Mouse (Mus musculus) thymus, postnatal 0 days (tissue): ENCODE results near the gene Samd13. TPM values are rescaled to one million over a fixed set of nuclear protein-coding genes. Genes with fewer than 3 reads are reported as not detected.

Experiments
- DNase-seq: peaks from one replicate; pipeline ENCODE4 v3.0.0-alpha.2; 2015; ENCODE audit warnings: low spot score
- polyA plus RNA-seq: library from polyadenylated mRNA; unstranded; fragments of >200 nt; fragmentation: Nextera tagmentation; extraction: Ambion mirVana; gene quantifications from 2 replicates; pipeline ENCODE4 v1.2.1, GENCODE M21; 2015

The Samd13 gene
- 0.57 and 0.71 TPM in 2 replicates for polyA plus RNA-seq

DNA sequence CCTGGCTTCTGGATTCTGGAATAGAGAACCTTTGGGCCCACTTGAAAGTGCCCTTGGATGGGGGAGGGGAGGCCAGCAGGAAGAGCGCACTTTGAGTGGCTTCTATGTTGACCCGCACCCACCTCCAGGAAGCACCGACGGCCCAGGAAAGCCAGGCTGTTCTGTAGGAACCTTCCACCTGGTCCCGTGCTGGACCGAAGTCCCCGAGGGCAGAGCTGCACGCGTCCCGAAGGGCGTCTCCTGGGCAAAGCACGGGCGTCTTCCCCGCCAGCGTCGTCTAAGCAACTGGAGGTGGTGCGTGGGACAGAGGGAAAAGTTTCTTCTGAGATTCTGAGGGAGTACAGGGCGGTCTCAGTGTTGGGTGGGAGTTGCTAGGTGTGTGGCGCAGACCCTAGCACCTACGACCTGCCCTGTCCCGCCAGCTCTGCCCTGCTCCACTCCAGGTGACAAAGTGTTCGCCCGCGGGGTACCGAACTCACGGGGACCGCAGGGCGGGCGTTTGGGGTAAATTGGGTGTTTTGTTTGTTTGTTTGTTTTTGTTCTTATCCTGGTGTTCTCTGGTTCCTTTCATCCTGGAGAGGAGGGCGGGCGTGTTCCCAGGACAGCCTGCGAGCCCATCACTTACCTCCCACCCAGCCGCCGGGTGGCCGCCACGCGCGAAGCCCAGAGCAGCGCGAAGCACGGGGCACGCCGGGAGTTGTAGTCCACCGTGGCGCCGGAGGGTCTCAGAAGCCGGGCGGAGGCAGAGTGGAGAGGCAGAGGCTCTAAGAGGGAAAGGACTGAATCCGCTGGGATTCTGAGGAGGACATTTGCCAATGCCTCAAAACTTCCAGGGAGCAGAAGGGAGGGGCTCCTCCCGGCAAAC, at the start of gene Samd13:
Gene Samd13 (minus strand): TSS at position 782 of the 865 bp plus-strand sequence.
- peak; percentile 35 for DNase-seq

DNA sequence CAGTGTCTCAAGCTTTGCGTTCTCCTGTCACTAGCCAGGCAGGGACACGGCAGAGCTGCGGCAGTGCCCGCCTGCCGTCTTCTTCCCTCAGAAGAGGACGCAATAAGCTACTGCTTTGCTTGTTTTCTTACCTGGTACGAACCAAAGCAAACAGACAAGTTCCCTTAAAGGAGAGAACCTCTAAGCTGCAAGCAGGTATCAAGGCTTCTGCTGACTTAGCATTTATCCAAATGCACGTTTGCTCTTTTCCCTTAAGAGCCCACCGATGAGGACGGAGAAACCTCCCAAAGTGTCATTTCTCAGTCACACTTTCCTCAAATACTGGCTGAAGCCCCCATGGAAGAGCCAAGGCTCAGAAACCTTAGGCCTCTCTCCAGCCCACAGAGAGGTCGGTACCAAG, 46.1 kb upstream of the Samd13 start:
- DNase-seq = no peak

DNA sequence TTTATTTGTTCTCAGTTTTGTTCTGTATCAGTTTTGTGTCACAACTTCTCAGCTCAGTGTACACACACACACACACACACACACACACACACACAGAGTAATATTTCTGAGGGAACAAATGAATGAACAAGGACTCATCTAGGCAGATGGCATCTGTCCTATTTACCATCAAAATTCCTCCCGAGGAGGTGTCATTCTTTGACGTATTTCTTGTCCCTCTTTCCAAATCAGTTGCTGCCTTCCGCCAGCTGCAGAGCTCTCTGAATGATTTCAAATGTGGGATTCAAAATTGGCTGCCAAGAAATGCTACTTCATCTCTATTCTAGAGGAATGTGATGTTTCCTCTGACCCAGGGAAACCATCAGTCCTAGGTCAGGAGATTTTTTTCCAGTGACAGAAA, 37.6 kb upstream of the Samd13 start:
- DNase-seq = no peak

DNA sequence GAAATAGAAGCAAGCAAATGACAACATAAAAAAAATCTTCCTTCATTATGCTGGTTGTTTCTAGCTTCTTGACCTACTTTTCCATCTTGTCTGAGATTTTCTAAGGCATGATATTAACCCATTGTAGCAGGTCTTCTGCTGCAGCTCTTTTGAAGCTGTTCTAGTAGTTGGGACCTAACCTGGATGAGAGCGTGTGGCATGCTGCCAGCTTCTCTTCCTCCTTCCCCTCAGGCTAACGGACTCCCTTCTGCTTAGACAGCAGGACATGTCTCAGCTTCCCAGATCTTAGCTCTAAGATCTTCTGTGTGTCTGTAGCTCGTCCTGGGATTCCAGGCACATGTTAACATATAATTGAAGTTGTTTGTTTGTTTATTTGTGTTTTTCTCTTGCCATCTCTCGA, 34.3 kb upstream of the Samd13 start:
- DNase-seq = no peak

DNA sequence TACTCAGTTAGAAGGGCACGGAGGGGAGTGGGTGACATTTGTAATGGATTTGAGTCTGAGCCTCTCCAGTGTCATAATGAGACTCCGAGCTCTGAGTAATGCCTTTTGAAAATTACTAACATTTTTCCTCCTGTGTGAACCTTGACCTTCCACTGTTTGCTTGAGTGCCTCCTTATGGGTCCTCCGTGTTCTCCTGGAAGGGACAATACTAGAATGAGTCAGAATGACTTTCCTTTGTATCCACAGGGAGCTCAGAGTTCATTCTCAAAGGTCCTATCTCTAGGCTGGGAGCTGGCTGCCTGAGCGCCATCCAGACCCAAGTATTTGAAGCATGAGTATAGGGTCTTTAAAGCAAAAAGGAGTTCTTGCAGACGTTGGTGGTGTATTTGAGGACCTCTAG, 32.9 kb upstream of the Samd13 start:
- DNase-seq = no peak

DNA sequence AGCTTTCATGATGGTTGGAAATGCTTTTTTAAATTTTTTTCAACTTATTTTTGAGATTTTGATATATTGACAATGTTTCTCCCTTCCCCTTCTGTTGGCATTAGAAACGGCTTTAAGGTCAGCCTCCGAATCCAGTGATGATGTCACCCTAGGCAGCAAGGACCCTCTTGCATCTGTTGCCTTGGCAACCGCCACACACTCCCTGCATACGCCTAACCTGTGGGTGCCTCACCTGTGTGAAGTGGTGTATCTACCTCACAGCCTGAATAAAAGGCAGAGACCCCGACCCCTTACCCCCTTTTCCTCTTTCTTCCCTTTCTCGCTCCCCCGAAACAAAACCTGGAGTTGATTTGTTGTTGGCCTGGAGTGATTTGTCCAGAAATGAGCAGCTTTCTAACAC, 26.9 kb upstream of the Samd13 start:
- no peak for DNase-seq

DNA sequence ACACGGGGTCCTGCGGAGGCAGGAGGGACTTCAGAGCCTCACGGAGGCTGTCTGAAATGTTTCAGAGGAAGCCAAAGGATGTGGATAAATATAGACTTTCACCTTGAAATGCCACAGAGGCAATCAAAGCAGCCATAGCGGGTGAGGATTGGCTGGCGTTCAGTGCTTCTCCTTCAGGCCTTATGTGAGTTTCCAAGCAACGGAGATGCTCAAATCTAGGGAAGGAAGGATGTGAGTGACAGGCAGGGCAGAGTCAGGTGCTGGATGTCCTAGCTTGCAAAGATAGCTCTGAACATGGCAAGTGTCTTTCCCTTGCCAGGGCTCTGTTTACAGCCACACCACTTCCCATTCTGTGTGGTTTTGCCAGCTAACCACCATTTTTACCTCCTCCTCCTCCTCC, 26.2 kb upstream of the Samd13 start:
- DNase-seq = no peak

DNA sequence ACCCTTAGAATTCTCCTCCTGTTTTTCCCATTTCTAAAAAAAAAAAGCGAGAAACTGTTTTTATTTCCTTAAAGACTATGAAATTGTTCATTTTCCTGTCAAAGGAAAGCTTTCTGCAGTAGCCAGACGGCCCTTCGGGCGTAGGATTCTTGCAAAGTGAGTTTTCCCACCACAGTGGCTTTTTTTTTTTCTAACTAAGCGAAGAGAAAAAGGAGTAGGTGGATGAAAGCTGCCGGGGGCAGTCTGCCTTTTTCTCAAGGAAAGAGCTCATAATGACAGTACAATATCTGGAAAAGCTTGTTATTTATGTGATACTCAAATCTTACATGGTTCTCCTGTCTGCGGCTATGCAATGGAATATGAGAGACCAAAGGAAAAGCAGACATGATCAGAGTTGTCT, 25.7 kb upstream of the Samd13 start:
- no peak for DNase-seq

DNA sequence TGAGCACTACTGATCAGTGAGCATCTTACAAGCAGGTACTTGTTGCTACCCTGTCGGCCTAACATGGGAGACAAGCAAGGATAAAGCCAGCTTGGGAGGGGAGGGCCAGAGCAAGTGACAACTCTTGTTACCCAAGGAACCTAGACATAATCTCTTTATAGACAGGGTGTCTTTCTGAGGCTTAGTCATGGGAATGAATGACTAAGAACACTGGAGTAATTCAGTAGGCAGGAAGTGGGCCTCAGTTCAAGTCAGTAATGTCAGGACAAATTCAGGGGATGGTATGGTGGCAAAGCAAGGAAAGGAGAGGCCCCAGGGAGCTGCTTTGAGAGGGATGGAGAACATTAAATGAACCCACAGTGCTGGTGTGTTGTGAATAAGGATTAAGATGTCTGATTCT, 23.7 kb upstream of the Samd13 start:
- DNase-seq = no peak

DNA sequence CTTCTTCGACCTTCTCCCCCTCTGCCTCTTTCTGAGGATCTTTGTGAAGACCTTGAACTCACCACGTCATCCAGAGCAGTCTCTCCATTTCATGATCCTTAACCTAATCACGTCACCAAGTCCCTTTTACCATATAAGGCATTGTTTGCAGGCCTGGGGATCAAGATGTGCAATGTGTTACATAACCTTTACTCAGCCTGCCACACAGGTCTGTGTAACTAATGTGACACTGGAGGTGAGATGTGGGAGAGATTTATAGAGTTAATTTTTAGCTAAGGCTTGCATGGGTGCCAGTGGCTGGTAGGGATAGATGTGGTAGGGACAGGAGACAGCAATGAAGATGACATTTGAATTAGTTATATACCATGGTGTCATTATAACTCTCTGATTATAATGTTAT, 23.0 kb upstream of the Samd13 start:
- DNase-seq = no peak

DNA sequence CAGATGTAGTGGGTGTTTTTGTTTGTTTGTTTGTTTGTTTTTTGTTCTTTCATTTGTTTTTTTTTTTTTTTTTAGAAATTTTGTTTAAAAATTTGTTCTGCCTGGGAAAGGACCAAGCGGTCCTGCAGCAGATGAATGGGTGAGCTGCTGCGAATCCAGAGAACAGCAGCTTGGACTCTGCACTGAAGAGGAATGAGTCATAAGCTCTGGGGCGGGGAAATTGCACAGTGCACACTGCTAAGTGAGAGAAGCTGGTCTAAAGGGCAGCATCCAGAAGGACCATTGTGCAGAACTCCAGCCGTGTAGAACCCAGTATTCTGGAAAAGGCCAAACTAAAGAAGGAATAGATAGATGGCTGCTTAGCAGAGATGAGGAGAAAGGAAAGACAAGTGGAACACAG, 18.7 kb upstream of the Samd13 start:
- DNase-seq = no peak

DNA sequence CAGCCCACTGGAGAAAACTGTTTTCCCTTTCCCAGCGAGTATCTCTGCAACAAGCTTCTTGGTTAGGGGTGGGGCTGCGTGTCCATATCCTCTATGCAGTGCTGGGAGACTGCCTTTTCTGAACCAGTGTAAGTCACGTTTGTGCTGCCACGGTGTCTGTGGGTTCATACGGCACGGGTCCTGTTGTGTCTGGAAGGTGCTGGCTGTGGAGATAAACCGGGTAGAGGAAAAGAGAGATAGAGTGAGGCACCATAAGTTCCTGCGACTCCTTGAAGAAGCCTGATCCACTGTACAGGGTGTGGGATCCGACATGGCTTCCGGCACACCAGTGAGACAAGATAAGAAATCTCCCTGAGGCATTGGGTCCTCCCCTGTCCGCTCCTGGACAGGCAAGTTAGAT, 14.7 kb upstream of the Samd13 start:
- DNase-seq = no peak

DNA sequence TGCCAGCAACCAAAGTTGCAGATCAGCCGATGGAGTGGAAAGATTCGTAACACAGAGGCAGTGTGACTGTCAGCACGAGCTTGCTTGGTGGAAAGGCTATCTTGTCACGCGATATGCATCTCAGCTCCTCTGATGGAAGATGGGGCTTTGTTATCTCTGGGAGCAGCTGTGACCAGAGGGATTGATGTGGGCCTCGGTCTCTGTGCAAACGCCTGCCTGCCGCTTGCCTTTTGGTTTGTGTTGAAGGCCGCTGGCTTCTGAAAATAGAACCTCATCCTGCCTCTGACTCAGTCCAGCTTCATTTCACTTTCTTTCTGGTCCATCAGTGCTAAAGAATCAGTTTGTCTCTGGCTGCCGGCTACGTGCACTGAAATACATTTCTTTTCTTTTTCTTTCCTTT, 13.6 kb upstream of the Samd13 start:
- DNase-seq = no peak

DNA sequence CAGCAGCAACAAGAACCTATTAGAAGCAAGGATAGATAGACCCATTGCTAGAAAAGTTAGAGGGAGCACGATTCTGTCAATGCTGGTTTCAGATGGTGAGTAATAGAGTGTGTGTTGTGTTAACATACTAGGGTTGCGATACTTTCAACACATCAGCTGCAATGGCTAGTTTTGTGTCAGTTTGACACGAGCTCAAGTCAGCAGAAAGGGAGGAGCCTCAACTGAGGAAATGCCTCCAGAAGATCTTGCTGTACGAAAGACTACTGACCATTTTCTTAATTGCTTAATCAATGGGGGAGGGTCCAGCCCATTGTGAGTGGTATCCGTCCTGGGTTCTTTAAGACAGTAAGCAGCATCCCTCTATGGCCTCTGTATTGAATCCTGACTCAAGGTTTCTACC, 7.2 kb upstream of the Samd13 start:
- no peak for DNase-seq

DNA sequence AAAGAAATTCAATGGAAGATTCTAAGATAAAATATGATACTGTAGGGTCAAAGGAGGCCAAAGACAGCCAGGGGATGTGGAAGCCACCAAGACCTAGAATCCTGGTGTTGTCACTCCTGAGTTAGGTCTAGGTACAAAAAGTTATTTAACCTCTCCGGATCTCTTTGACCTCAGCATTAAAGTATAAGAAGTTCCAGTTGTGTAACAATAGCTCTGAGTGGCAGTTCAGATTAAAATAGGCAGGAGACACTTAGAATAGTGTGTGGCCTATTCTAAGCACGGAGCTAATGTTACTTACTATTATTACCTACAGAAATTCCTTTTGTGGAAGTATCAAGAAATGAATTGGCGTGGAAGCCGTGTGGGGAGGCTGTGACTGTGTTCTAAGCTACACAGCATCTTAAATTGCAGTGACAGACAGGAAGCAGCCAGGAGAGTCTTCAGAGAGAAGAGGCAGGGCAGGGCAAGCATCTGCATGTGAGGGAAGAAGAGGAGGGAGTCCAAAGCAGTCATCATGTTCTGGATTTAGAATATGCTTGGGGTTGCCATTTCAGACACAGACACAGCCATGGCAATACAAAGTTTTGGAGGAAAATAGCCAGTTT, 1.8 kb upstream of the Samd13 start:
- no peak for DNase-seq

DNA sequence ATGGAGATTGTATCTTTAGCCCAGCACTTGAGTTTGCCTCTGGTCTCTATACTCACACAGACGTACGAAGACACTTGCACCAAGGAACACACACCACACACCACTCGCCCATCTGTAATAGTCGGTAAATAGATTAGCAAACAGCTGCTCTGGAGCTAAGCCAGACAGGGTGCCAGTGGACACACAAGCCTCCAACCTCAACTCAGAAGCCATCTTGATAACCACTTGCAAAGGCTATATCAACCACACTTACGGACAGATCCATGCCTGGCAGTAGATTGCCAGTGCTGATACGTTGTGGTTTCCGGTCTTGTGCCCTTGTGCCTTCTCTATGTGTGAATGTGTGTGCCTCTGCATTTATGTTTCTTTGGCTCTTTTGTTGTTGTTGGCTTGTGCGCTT, 1.0 kb upstream of the Samd13 start:
- DNase-seq = peak; percentile 18

DNA sequence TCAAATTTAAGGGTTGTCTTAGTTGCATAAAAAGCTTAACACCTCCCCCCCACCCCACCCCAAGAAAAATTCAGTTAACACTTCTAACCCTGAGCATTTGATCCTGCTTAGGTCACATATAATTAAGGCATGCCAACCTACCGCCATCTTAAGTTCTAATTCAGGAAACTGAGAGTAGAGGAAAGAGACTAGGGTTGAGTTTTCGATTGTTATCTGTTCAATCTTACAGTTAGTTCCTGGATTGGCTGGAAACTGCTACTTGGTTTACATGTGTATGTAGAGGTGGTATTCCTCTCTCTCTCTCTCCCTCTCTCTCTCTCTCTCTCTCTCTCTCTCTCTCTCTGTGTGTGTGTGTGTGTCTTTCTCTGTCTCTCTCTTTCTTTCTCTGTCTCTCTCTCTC, 2.3 kb downstream of the Samd13 start:
- DNase-seq = no peak

DNA sequence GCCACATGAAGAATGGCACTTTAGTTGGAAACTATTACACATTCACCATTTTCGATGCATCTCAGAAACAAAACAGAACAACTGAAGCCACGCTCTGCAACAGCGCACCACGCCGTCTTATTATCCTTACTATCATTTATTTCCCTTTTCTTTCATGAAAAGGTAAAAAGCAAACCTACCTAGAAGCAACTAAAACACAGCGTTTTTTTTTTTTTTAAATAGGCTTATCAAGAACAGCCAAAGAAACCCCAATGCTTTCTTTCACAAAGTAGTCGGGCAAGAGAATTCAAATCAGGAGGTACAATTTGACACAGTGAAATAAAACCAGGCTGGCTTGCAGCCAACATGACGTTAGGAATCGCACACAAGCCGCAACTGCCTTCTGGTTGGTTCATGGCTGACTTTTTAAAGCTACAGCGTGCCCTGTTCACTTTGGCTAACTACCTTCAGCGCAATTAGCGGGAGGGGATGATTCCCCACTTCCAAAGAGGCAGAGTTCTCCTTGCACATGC, 3.2 kb downstream of the Samd13 start:
- no peak for DNase-seq

DNA sequence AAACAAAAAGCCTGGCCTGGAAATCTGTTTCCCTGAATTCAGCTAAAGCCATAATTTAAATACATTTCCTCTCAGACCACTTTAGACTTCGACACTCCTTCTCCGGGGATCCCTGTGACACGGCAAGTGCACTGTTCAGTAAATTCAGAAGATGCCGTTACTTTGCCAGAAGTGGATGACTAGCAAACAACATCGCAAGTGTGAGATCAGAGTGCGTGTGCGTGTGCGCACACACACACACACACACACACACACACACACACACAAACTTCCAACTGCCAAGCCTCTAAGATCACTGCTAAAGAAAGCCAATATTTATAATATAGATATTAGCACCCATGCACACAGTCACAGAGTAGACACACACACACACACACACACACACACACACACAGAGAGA, 3.7 kb downstream of the Samd13 start:
- no peak for DNase-seq

DNA sequence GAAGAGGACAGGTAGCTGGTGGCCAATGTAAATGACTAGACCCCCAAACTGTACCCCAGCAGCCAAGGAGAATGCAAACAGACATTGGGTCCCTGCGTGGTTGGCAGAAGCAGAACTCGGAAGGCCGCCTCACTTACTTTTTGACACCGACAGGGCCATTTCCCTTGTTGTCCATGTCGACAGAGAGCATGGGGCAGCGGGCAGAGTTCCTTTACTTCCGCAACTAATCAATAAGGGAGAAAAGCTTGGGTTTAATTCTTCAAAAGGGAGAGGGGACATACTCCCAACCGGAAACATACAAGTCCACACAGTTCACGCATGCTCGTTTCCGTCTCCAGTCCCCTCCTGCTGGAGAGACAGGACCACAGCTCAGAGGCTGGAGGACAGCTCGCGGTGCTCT, 4.8 kb downstream of the Samd13 start:
- no peak for DNase-seq

DNA sequence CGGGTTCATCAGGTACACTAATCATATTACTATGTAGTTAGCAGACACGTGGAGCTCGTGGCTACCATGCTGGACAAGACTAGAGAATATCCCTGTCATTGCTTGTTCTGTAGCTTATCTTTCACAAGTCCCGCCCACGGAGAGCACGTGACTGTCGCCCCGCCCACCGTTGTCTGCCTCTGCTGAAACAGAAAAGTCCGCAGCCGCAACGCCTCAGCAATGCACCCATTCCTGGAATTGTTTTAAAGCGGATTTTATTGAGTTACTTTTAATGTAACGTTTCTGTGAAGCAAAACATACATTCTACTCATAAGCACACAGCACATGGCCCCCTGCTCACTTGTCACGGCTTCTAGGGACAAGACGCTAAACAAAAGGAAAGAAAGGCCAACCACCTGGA, 5.7 kb downstream of the Samd13 start:
- DNase-seq = no peak

DNA sequence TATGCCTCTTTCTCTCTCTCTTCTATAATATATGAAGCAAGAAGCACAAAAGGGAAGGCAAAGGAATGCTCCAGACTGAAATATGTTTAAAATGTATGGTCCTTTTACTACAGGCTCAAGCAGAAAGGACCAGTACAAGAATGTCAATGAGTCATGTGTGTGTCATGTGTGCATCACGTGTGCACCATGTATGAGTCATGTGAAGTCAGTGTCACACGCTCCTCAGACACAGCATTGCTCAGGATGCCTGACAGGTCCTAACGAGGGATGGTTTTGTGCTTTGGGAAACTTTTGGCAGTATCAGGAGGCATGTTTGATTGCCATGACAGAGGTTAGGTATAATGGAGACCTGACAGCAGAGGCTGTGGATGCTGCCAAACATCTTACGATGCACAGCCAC, 9.2 kb downstream of the Samd13 start:
- DNase-seq = no peak

DNA sequence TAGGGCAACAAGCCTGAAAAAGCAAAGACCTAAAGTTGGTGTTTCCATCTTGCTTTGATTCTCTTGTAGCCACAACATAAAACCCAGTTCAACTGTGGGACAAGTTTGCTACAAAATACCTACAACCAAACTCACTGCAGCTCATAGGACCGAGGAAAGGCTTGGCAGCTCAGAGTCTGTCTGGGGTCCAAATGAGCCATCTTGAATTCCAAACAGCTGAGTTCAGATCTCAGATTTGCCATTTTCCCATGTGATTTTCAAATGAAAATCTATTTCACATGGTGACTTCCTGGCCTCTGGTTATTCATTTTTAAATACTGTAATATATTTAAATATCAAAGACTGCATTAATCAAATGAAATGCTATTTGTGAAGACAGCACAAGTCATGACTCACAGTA, 10.3 kb downstream of the Samd13 start:
- DNase-seq = no peak
